Mouse (Mus musculus): ENCODE data around the gene Pold3. TPM values are rescaled to one million over a fixed set of nuclear protein-coding genes. Genes with fewer than 3 reads are reported as not detected.
A peak's percentile ranks its signal among the peaks of the same experiment; 100 is the strongest.

Gene Pold3
- polyA plus RNA-seq, 1 experiment = 55.3 TPM

GRCm38 (mm10) chr7:100120791-100121261 lies 539 bp downstream of the Pold3 start:
- TF ChIP-seq POLR2A (IDR thresholded peaks at IDR 0.05; ENCODE audit: borderline replicate concordance, low read depth, low read length) = no peak
- TF ChIP-seq CTCF (IDR thresholded peaks at IDR 0.05; ENCODE audit: low read depth, low read length) = no peak
- H3K4me3 ChIP-seq (ENCODE audit: insufficient read depth, low read length) = peak overlapping the region; percentile 65
- peaks cover 3% of the 10 kb centered on the region for H3K4me1 ChIP-seq (ENCODE audit: control insufficient read depth, insufficient read depth, low read length)
- peak overlapping the region; percentile 91 for H3K27ac ChIP-seq (ENCODE audit: insufficient read depth, low read depth, low read length)

GRCm38 (mm10) chr7:100114279-100114678 lies 7.1 kb downstream of the Pold3 start:
- Histone ChIP-seq H3K4me1 (ENCODE audit: control insufficient read depth, insufficient read depth, low read length) (peaks cover 9% of the 10 kb centered on the region), H3K4me3 (ENCODE audit: insufficient read depth, low read length) (no peak overlapping the region), H3K27ac (ENCODE audit: insufficient read depth, low read depth, low read length) (no peak overlapping the region)
- TF ChIP-seq POLR2A (IDR thresholded peaks at IDR 0.05; ENCODE audit: borderline replicate concordance, low read depth, low read length) (no peak), CTCF (IDR thresholded peaks at IDR 0.05; ENCODE audit: low read depth, low read length) (no peak)

- Histone ChIP-seq H3K4me1 (ENCODE audit: control insufficient read depth, insufficient read depth, low read length) (peaks cover 9% of the 10 kb centered on the region), H3K4me3 (ENCODE audit: insufficient read depth, low read length) (no peak overlapping the region), H3K27ac (ENCODE audit: insufficient read depth, low read depth, low read length) (no peak overlapping the region)
- TF ChIP-seq CTCF (IDR thresholded peaks at IDR 0.05; ENCODE audit: low read depth, low read length) = no peak
- no peak for TF ChIP-seq POLR2A (IDR thresholded peaks at IDR 0.05; ENCODE audit: borderline replicate concordance, low read depth, low read length)
These were observed 7.5 kb downstream of the Pold3 start for GRCm38 (mm10) chr7:100113821-100114220.

- peaks cover 9% of the 10 kb centered on the region for H3K4me1 ChIP-seq (ENCODE audit: control insufficient read depth, insufficient read depth, low read length)
- no peak overlapping the region for H3K27ac ChIP-seq (ENCODE audit: insufficient read depth, low read depth, low read length)
- TF ChIP-seq POLR2A (IDR thresholded peaks at IDR 0.05; ENCODE audit: borderline replicate concordance, low read depth, low read length) (no peak), CTCF (IDR thresholded peaks at IDR 0.05; ENCODE audit: low read depth, low read length) (no peak)
- H3K4me3 ChIP-seq (ENCODE audit: insufficient read depth, low read length) = no peak overlapping the region
These were observed 9.9 kb downstream of the Pold3 start for GRCm38 (mm10) chr7:100111506-100111905.

- no peak overlapping the region for H3K4me3 ChIP-seq (ENCODE audit: insufficient read depth, low read length)
- H3K27ac ChIP-seq (ENCODE audit: insufficient read depth, low read depth, low read length) = no peak overlapping the region
- H3K4me1 ChIP-seq (ENCODE audit: control insufficient read depth, insufficient read depth, low read length) = peaks cover 12% of the 10 kb centered on the region
- TF ChIP-seq CTCF (IDR thresholded peaks at IDR 0.05; ENCODE audit: low read depth, low read length) = no peak
- no peak for TF ChIP-seq POLR2A (IDR thresholded peaks at IDR 0.05; ENCODE audit: borderline replicate concordance, low read depth, low read length)
These were observed 13.0 kb downstream of the Pold3 start for GRCm38 (mm10) chr7:100108341-100108740.

GRCm38 (mm10) chr7:100104677-100105076 lies 16.7 kb downstream of the Pold3 start:
- no peak overlapping the region for H3K27ac ChIP-seq (ENCODE audit: insufficient read depth, low read depth, low read length)
- H3K4me3 ChIP-seq (ENCODE audit: insufficient read depth, low read length) = no peak overlapping the region
- TF ChIP-seq POLR2A (IDR thresholded peaks at IDR 0.05; ENCODE audit: borderline replicate concordance, low read depth, low read length) (no peak), CTCF (IDR thresholded peaks at IDR 0.05; ENCODE audit: low read depth, low read length) (no peak)
- peaks cover 16% of the 10 kb centered on the region for H3K4me1 ChIP-seq (ENCODE audit: control insufficient read depth, insufficient read depth, low read length)

GRCm38 (mm10) chr7:100100031-100100595 lies 21.3 kb downstream of the Pold3 start:
- Histone ChIP-seq H3K4me3 (ENCODE audit: insufficient read depth, low read length) (no peak overlapping the region), H3K27ac (ENCODE audit: insufficient read depth, low read depth, low read length) (no peak overlapping the region), H3K4me1 (ENCODE audit: control insufficient read depth, insufficient read depth, low read length) (peaks cover 17% of the 10 kb centered on the region)
- TF ChIP-seq CTCF (IDR thresholded peaks at IDR 0.05; ENCODE audit: low read depth, low read length) (no peak), POLR2A (IDR thresholded peaks at IDR 0.05; ENCODE audit: borderline replicate concordance, low read depth, low read length) (no peak)

- H3K4me3 ChIP-seq (ENCODE audit: insufficient read depth, low read length) = no peak overlapping the region
- H3K4me1 ChIP-seq (ENCODE audit: control insufficient read depth, insufficient read depth, low read length) = peaks cover 15% of the 10 kb centered on the region
- TF ChIP-seq CTCF (IDR thresholded peaks at IDR 0.05; ENCODE audit: low read depth, low read length) (no peak), POLR2A (IDR thresholded peaks at IDR 0.05; ENCODE audit: borderline replicate concordance, low read depth, low read length) (no peak)
- no peak overlapping the region for H3K27ac ChIP-seq (ENCODE audit: insufficient read depth, low read depth, low read length)
These were observed 34.5 kb downstream of the Pold3 start for GRCm38 (mm10) chr7:100086891-100087290.

- TF ChIP-seq POLR2A (IDR thresholded peaks at IDR 0.05; ENCODE audit: borderline replicate concordance, low read depth, low read length) (no peak), CTCF (IDR thresholded peaks at IDR 0.05; ENCODE audit: low read depth, low read length) (no peak)
- no peak overlapping the region for H3K4me3 ChIP-seq (ENCODE audit: insufficient read depth, low read length)
- no peak overlapping the region for H3K27ac ChIP-seq (ENCODE audit: insufficient read depth, low read depth, low read length)
- H3K4me1 ChIP-seq (ENCODE audit: control insufficient read depth, insufficient read depth, low read length) = peaks cover 15% of the 10 kb centered on the region
These were observed 35.1 kb downstream of the Pold3 start for GRCm38 (mm10) chr7:100086159-100086755.

GRCm38 (mm10) chr7:100083812-100084211 lies 37.6 kb downstream of the Pold3 start:
- Histone ChIP-seq H3K27ac (ENCODE audit: insufficient read depth, low read depth, low read length) (no peak overlapping the region), H3K4me1 (ENCODE audit: control insufficient read depth, insufficient read depth, low read length) (peaks cover 15% of the 10 kb centered on the region)

More at GRCm38 (mm10) chr7:100083812-100084211, 37.6 kb downstream of the Pold3 start:
- TF ChIP-seq POLR2A (IDR thresholded peaks at IDR 0.05; ENCODE audit: borderline replicate concordance, low read depth, low read length) = no peak
- TF ChIP-seq CTCF (IDR thresholded peaks at IDR 0.05; ENCODE audit: low read depth, low read length) = no peak
- H3K4me3 ChIP-seq (ENCODE audit: insufficient read depth, low read length) = no peak overlapping the region
